Comparison of ENCODE assay signal across 8 mouse cellular contexts in genomic region chr12:40498928-40499626, GRCm38 (mm10). TPM values are rescaled to one million over a fixed set of nuclear protein-coding genes. Genes with fewer than 3 reads are reported as not detected.
DNase-seq lines count a peak whose midpoint lies in the region; ATAC-seq and TF ChIP-seq lines count a peak whose summit lies in the region.

No protein-coding gene starts in this region.

- no peak overlapping the region for H3K9ac ChIP-seq in forebrain, embryonic 13.5 days
- H3K9ac ChIP-seq in forebrain, embryonic 11.5 days (ENCODE audit: low read length): no peak overlapping the region
- no peak overlapping the region for H3K9ac ChIP-seq in stomach, embryonic 16.5 days (ENCODE audit: low read length)

- H3K79me3 ChIP-seq in C2C12 (ENCODE audit: low read depth): no peaks in the 10 kb centered on the region

- H3K79me2 ChIP-seq in C2C12 (ENCODE audit: control insufficient read depth, insufficient read depth): no peaks in the 10 kb centered on the region

- H3ac ChIP-seq in C2C12 (ENCODE audit: control insufficient read depth, insufficient read length, low read depth): peak overlapping the region; percentile 14

- WGBS in forebrain, embryonic 13.5 days: 70% methylated on average over 15 of the region's 15 CpGs
- WGBS in forebrain, embryonic 11.5 days: 77% methylated on average over 15 of the region's 15 CpGs
- WGBS in heart, embryonic 10.5 days: 51% methylated on average over 15 of the region's 15 CpGs
- 56% methylated on average over 15 of the region's 15 CpGs for WGBS in stomach, embryonic 16.5 days

- no peaks in the 10 kb centered on the region for H3K9me3 ChIP-seq in forebrain, embryonic 13.5 days (replicated peaks)
- no peaks in the 10 kb centered on the region for H3K9me3 ChIP-seq in forebrain, embryonic 11.5 days (ENCODE audit: control insufficient read depth, low read length)
- H3K9me3 ChIP-seq in heart, embryonic 10.5 days: no peaks in the 10 kb centered on the region
- no peaks in the 10 kb centered on the region for H3K9me3 ChIP-seq in stomach, embryonic 16.5 days (replicated peaks; ENCODE audit: control insufficient read depth, low read length)

- H3K36me3 ChIP-seq in forebrain, embryonic 13.5 days (ENCODE audit: poor library complexity, severe bottlenecking): no peaks in the 10 kb centered on the region
- no peaks in the 10 kb centered on the region for H3K36me3 ChIP-seq in forebrain, embryonic 11.5 days (ENCODE audit: control insufficient read depth, insufficient read depth, low read length)
- H3K36me3 ChIP-seq in C2C12 (ENCODE audit: control insufficient read depth, insufficient read depth): no peaks in the 10 kb centered on the region
- no peaks in the 10 kb centered on the region for H3K36me3 ChIP-seq in heart, embryonic 10.5 days
- H3K36me3 ChIP-seq in stomach, embryonic 16.5 days (ENCODE audit: control insufficient read depth, insufficient read depth, low read length): no peaks in the 10 kb centered on the region

- ATAC-seq in forebrain, embryonic 13.5 days: peak; percentile 54; the same call in 1 of the 2 replicates
- no peak for ATAC-seq in forebrain, embryonic 11.5 days (replicated peaks; ENCODE audit: low FRiP score)
- ATAC-seq in stomach, embryonic 16.5 days (ENCODE audit: insufficient read depth, low FRiP score): peak; percentile 47; the same call in 1 of the 2 replicates

- no peak overlapping the region for H3K4me3 ChIP-seq in forebrain, embryonic 13.5 days
- H3K4me3 ChIP-seq in forebrain, embryonic 11.5 days (ENCODE audit: low read depth, low read length): no peak overlapping the region
- no peak overlapping the region for H3K4me3 ChIP-seq in C2C12 (ENCODE audit: insufficient read depth, poor library complexity, severe bottlenecking)
- no peak overlapping the region for H3K4me3 ChIP-seq in heart, embryonic 10.5 days
- H3K4me3 ChIP-seq in stomach, embryonic 16.5 days (replicated peaks; ENCODE audit: low read length): no peak overlapping the region

- H3K27ac ChIP-seq in forebrain, embryonic 13.5 days: peak overlapping the region; percentile 35; the same call in 1 of the 2 replicates
- no peak overlapping the region for H3K27ac ChIP-seq in forebrain, embryonic 11.5 days (ENCODE audit: low read depth, low read length)
- peak overlapping the region; percentile 13; the same call in 1 of the 2 replicates for H3K27ac ChIP-seq in heart, embryonic 10.5 days
- no peak overlapping the region for H3K27ac ChIP-seq in stomach, embryonic 16.5 days (ENCODE audit: low read length)

- DNase-seq in forebrain, embryonic 11.5 days (ENCODE audit: low spot score): no peak
- peak; percentile 96 to 97 for DNase-seq in cerebellum, postnatal 25 days
- no peak for DNase-seq in heart, embryonic 10.5 days (ENCODE audit: low spot score)
- peak; percentile 48 to 68 for DNase-seq in layer of hippocampus, adult 18-20 months (ENCODE audit: low spot score in 2 of 2)
- no peak for DNase-seq in spleen, postnatal 36 days (ENCODE audit: low spot score in 2 of 2)

- peak; percentile 37 for TF ChIP-seq CTCF in C2C12 (IDR thresholded peaks at IDR 0.05; ENCODE audit: control insufficient read depth, insufficient read depth, insufficient read length)

- H3K27me3 ChIP-seq in forebrain, embryonic 13.5 days: no peaks in the 10 kb centered on the region
- H3K27me3 ChIP-seq in forebrain, embryonic 11.5 days (ENCODE audit: control insufficient read depth, insufficient read depth, low read length): no peaks in the 10 kb centered on the region
- no peaks in the 10 kb centered on the region for H3K27me3 ChIP-seq in C2C12 (ENCODE audit: control insufficient read depth, insufficient read depth, insufficient read length)
- no peaks in the 10 kb centered on the region for H3K27me3 ChIP-seq in heart, embryonic 10.5 days (ENCODE audit: insufficient read depth, poor library complexity, severe bottlenecking)
- H3K27me3 ChIP-seq in stomach, embryonic 16.5 days (ENCODE audit: control insufficient read depth, insufficient read depth, low read length): no peaks in the 10 kb centered on the region

- no peak overlapping the region for H3K4me2 ChIP-seq in forebrain, embryonic 13.5 days
- H3K4me2 ChIP-seq in forebrain, embryonic 11.5 days (ENCODE audit: low read depth, low read length, severe bottlenecking): no peak overlapping the region
- H3K4me2 ChIP-seq in stomach, embryonic 16.5 days (ENCODE audit: low read depth, low read length): no peak overlapping the region

- H3K4me1 ChIP-seq in forebrain, embryonic 13.5 days: peaks cover 20% of the 10 kb centered on the region
- no peaks in the 10 kb centered on the region; the same call in 1 of the 2 replicates for H3K4me1 ChIP-seq in forebrain, embryonic 11.5 days (replicated peaks; ENCODE audit: control insufficient read depth, insufficient read depth, low read length)
- peaks cover 29% of the 10 kb centered on the region for H3K4me1 ChIP-seq in heart, embryonic 10.5 days
- peaks cover 19% of the 10 kb centered on the region for H3K4me1 ChIP-seq in stomach, embryonic 16.5 days (ENCODE audit: control insufficient read depth, insufficient read depth, low read length)

TF ChIP-seq in C2C12, 6 proteins besides CTCF, POLR2A, EP300 and RAD21:
- no peak for TF ChIP-seq MAX (IDR thresholded peaks at IDR 0.05)
- peak; percentile 84 for TF ChIP-seq MYOD1 (IDR thresholded peaks at IDR 0.05; ENCODE audit: control insufficient read depth, insufficient read length, low read depth)
TF ChIP-seq in C2C12: peak in this region for 1.

RNA-seq across cellular contexts. Expression of gene Dock4, which starts 53.3 kb away (rescaled TPM):
- polyA plus RNA-seq in forebrain, embryonic 13.5 days (2015; fragmentation: Nextera tagmentation; extraction: Ambion mirVana): 24.5 and 27.0 TPM in 2 replicates
- 18.7 and 19.8 TPM in 2 replicates for polyA plus RNA-seq in forebrain, embryonic 11.5 days (2014; fragmentation: Nextera tagmentation; extraction: Ambion mirVana)
- 0.80 TPM for polyA plus RNA-seq in C2C12 (2012; fragmentation: generic; extraction: Trizol)
- 7.4 and 10.5 TPM in 2 replicates for polyA plus RNA-seq in heart, embryonic 10.5 days (2016; fragmentation: Nextera tagmentation; extraction: Ambion mirVana)
- 100 to 1,000 TPM; 202 to 219 TPM for total RNA-seq in layer of hippocampus, adult 18-20 months (2021)
- 6.7 and 8.7 TPM in 2 replicates for polyA plus RNA-seq in stomach, embryonic 16.5 days (2015; fragmentation: Nextera tagmentation; extraction: Ambion mirVana)

RNA-seq across cellular contexts. Expression of gene Zfp277, which starts 53.4 kb away (rescaled TPM):
- polyA plus RNA-seq in forebrain, embryonic 13.5 days (2015; fragmentation: Nextera tagmentation; extraction: Ambion mirVana): 28.9 and 29.5 TPM in 2 replicates
- 36.5 and 38.7 TPM in 2 replicates for polyA plus RNA-seq in forebrain, embryonic 11.5 days (2014; fragmentation: Nextera tagmentation; extraction: Ambion mirVana)
- 8.0 TPM for polyA plus RNA-seq in C2C12 (2012; fragmentation: generic; extraction: Trizol)
- polyA plus RNA-seq in heart, embryonic 10.5 days (2016; fragmentation: Nextera tagmentation; extraction: Ambion mirVana): 32.4 and 38.9 TPM in 2 replicates
- total RNA-seq in layer of hippocampus, adult 18-20 months (2021): 10 to 100 TPM; 24.0 to 26.2 TPM
- 28.7 and 30.9 TPM in 2 replicates for polyA plus RNA-seq in stomach, embryonic 16.5 days (2015; fragmentation: Nextera tagmentation; extraction: Ambion mirVana)

Comparison
In these comparisons a context has a peak if more than half of its experiments do, and no peak if none do; other contexts are left out.
1. H3K27ac ChIP-seq: peak in forebrain, embryonic 13.5 days (single experiment) and heart, embryonic 10.5 days (single experiment); none in forebrain, embryonic 11.5 days (single experiment) and stomach, embryonic 16.5 days (single experiment).
2. DNase-seq: peak in cerebellum, postnatal 25 days (2 of 2) and layer of hippocampus, adult 18-20 months (2 of 2); none in forebrain, embryonic 11.5 days (single experiment), heart, embryonic 10.5 days (single experiment) and spleen, postnatal 36 days (0 of 2).